Mouse (Mus musculus): ENCODE data around the gene Hspe1. TPM values are rescaled to one million over a fixed set of nuclear protein-coding genes. Genes with fewer than 3 reads are reported as not detected.

Hspe1 gene
- total and polyA plus RNA-seq, 3 experiments: 81.1 to 826 (median 618) TPM

DNA sequence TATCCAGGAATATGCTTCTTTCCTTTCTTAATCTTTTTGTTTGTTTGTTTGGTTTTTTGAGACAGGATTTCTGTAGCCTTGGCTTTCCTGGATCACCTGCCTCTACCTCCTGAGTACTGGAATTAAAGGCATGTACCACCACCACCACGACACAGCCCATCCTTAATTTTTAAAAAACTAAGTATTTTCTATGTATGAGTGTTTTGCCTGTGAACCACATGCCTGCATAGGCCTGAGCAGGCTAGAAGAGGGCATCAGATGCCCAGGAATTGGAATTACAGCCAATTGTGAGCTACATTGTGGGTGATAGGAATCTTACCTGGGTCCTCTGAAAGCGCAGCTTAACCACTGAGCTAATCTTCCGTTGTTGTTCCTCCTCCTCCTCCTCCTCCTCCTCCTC is 46.4 kb downstream of the Hspe1 start:
- DNase-seq: no peak

GRCm38 (mm10) chr1:55135846-55136245 is 47.9 kb downstream of the Hspe1 start:
- DNase-seq: no peak

Other genes with a start within 250 kb of the Hspe1 start
- gene Ankrd44, start 161.7 kb upstream of the Hspe1 start, total RNA-seq (2021): 10 to 100 TPM; 12.7 to 17.0 TPM
- 1.8 and 2.3 TPM in 2 replicates for gene Ankrd44, start 161.7 kb upstream of the Hspe1 start, polyA plus RNA-seq (2012; rRNA removed)
- gene Sf3b1, start 60.7 kb upstream of the Hspe1 start, total RNA-seq (2021): 100 to 1,000 TPM; 121 to 124 TPM
- gene Sf3b1, start 60.7 kb upstream of the Hspe1 start, polyA plus RNA-seq (2012; rRNA removed): 6.9 and 7.9 TPM in 2 replicates
- gene Coq10b, start 35.4 kb upstream of the Hspe1 start, total RNA-seq (2021): 100 to 1,000 TPM in 1 of 2 experiments, 10 to 100 TPM in 1; 89.5 to 135 TPM
- 24.3 and 24.4 TPM in 2 replicates for gene Coq10b, start 35.4 kb upstream of the Hspe1 start, polyA plus RNA-seq (2012; rRNA removed)
- gene Hspd1, start 111 bp downstream of the Hspe1 start, total RNA-seq (2021): 1,000 to 10,000 TPM; 1,172 to 1,353 TPM
- 38.9 and 40.1 TPM in 2 replicates for gene Hspd1, start 111 bp downstream of the Hspe1 start, polyA plus RNA-seq (2012; rRNA removed)
- gene Mob4, start 43.1 kb downstream of the Hspe1 start, total RNA-seq (2021): 100 to 1,000 TPM; 136 to 390 TPM
- 14.5 and 24.4 TPM in 2 replicates for gene Mob4, start 43.1 kb downstream of the Hspe1 start, polyA plus RNA-seq (2012; rRNA removed)
- 10 to 100 TPM; 13.5 to 27.1 TPM for gene Rftn2, start 138.7 kb downstream of the Hspe1 start, total RNA-seq (2021)
- 2.0 and 2.1 TPM in 2 replicates for gene Rftn2, start 138.7 kb downstream of the Hspe1 start, polyA plus RNA-seq (2012; rRNA removed)
- 1 to 10 TPM; 5.4 to 6.6 TPM for gene Mars2, start 149.0 kb downstream of the Hspe1 start, total RNA-seq (2021)
- gene Mars2, start 149.0 kb downstream of the Hspe1 start, polyA plus RNA-seq (2012; rRNA removed): 4.2 and 4.5 TPM in 2 replicates